Mouse (Mus musculus) C2C12 (cell line): ENCODE measurements at regions not wholly inside any gene's neighbourhood (a gene's known extent, or its start where the extent isn't known, plus 50 kb on each side); places are given as distances from the start of the nearest gene placed in this dataset.

ENCODE experiments used
- CEBPB ChIP-seq: IDR thresholded peaks from one replicate; pipeline ENCODE4 v1.6.1; 2011; ENCODE audit warnings: low read depth, mild to moderate bottlenecking, control low read depth, moderate library complexity
- CTCF ChIP-seq: IDR thresholded peaks from one replicate; pipeline ENCODE4 v1.5.1; 2011; ENCODE audit not compliant: control insufficient read depth, insufficient read depth, insufficient read length
- FOSL1 ChIP-seq: IDR thresholded peaks from one replicate; pipeline ENCODE4 v1.8.0; 2011; ENCODE audit warnings: mild to moderate bottlenecking, low read length; ENCODE audit not compliant: poor library complexity, insufficient read depth, severe bottlenecking
- MAX ChIP-seq: IDR thresholded peaks from one replicate; pipeline ENCODE4 v1.6.1; 2011; ENCODE audit warnings: mild to moderate bottlenecking, control low read depth
- MYOD1 ChIP-seq: IDR thresholded peaks from one replicate; pipeline ENCODE4 v1.6.1; 2011; ENCODE audit warnings: low read depth; ENCODE audit not compliant: control insufficient read depth, insufficient read length
- MYOG ChIP-seq: IDR thresholded peaks from one replicate; pipeline ENCODE4 v1.6.1; 2011; ENCODE audit not compliant: control insufficient read depth, insufficient read length; ENCODE audit errors: extremely low read depth
- USF1 ChIP-seq: IDR thresholded peaks from one replicate; pipeline ENCODE4 v1.6.1; 2011; ENCODE audit warnings: low read depth, mild to moderate bottlenecking, control low read depth, moderate library complexity

DNA sequence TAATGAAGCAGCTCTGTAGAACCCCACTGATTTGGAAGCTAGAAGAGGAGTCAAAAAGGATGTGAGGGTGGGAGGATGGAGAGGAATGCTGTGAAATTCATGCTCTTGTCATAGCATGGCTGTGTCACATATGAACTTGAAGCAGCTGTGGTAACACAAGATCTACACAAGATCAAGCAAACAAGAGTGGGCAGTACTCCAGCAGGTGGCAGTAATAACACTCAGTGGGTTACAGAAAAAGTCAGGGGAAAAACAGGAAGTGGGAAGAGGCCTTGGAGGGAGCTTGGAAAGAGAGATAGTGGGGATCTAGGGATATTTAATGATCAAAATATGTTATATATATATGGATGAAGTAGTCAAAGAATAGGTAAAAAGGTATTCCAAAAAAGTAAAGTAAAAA, 582.5 kb downstream of the 1700064H15Rik start:
- no peak for TF ChIP-seq CTCF
- TF ChIP-seq USF1, result no peak
- TF ChIP-seq MYOD1, result no peak
- TF ChIP-seq MAX, result no peak
- TF ChIP-seq CEBPB, result no peak
- no peak for TF ChIP-seq FOSL1
- no peak for TF ChIP-seq MYOG
